ENCODE assay signal across 8 mouse cellular contexts in the genomic region with DNA sequence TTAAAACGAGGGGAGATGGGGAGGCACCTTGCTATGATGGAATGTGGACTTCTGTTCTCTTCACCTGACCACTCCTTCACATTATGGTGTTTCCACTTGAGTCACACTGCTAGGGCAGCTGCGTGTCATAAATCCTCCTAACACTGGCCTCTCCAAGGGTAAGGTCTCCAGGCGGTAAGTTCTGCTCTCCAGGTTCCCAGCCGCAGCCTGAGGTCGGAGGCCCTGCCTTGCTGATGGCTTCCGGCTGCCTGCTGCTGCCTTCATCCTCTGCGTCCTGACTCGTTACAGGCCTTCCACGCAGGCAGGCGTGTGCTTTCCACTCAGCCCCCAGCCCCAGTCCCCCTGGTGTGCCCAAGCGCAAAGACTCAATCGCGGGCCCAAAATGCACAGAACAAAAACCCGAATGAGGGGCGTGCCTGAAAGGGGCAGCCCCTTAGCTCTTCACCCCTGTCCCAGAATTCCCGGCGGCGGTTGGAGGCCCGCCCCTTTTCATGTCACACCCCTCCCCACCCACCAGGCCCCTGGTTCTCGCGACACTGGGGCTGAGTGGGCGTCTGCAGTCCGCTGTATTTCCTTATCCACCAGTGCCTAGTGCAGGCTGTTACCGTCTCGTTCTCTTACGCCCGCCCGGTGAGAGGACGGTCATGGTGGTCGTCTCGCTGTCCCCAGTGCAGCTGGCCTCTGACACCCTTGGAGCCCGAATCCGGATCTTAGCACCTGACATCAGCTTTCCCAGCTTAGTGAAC. TPM values are rescaled to one million over a fixed set of nuclear protein-coding genes. Genes with fewer than 3 reads are reported as not detected.
A peak's percentile ranks its signal among the peaks of the same experiment; 100 is the strongest.
DNase-seq lines count a peak whose midpoint lies in the region; ATAC-seq and TF ChIP-seq lines count a peak whose summit lies in the region.

Exo5 (minus strand) TSS at position 464 of the 746 bp plus-strand sequence.

- H3K36me3 ChIP-seq in hindbrain, postnatal 0 days (ENCODE audit: insufficient read depth, low read length): peaks cover 11% of the 10 kb centered on the region; the same call in 1 of the 2 replicates

- intact Hi-C loops in gastrocnemius, adult 2 months (cut with DNase I): no loop called here
- intact Hi-C loops in left cerebral cortex, adult 2 months (cut with DNase I): loop anchor here (1.0 kb wide), 1 partner anchor 27 kb away; the partner anchor contains the start of gene Zfp69

- peak within 1 kb of the TSS; percentile 94 for H3K27ac ChIP-seq in gastrocnemius, adult 2 months
- peak within 1 kb of the TSS; percentile 91 for H3K27ac ChIP-seq in hindbrain, postnatal 0 days
- peak within 1 kb of the TSS; percentile 90 for H3K27ac ChIP-seq in left cerebral cortex, adult 2 months

- under 1% methylated on average over 33 of the region's 33 CpGs for WGBS in hindbrain, postnatal 0 days

- H3K9ac ChIP-seq in hindbrain, postnatal 0 days (replicated peaks; ENCODE audit: low read length): peak within 1 kb of the TSS; percentile 84

- H3K27me3 ChIP-seq in hindbrain, postnatal 0 days (ENCODE audit: insufficient read depth, low read length): no peaks in the 10 kb centered on the region

- peak; percentile 97 for DNase-seq in ZHBTc4 (ENCODE audit: low read depth, low spot score)
- peak; percentile 93 for DNase-seq in gastrocnemius, adult 2 months
- peak; percentile 96 for DNase-seq in hindbrain, postnatal 0 days (ENCODE audit: low spot score)
- peak; percentile 86 to 87 for DNase-seq in left cerebral cortex, adult 2 months (ENCODE audit: extremely low spot score in 1 of 2, low spot score in 2 of 2)
- peak; percentile 83 to 88 for DNase-seq in right cerebral cortex, adult 2 months (ENCODE audit: low spot score in 2 of 2)
- DNase-seq in urinary bladder, postnatal 14 days (ENCODE audit: low spot score): peak; percentile 92

- H3K4me1 ChIP-seq in hindbrain, postnatal 0 days (ENCODE audit: insufficient read depth, low read length): no peaks in the 10 kb centered on the region

- TF ChIP-seq CTCF in gastrocnemius, adult 2 months (IDR thresholded peaks at IDR 0.05): no peak
- peak; percentile 3; the same call in 1 of the 2 replicates for TF ChIP-seq CTCF in hindbrain, postnatal 0 days (IDR thresholded peaks at IDR 0.05; ENCODE audit: low read depth)
- no peak for TF ChIP-seq CTCF in left cerebral cortex, adult 2 months (IDR thresholded peaks at IDR 0.05)

- H3K9me3 ChIP-seq in hindbrain, postnatal 0 days (ENCODE audit: low read length): no peaks in the 10 kb centered on the region

- peak within 1 kb of the TSS; percentile 84 for H3K4me2 ChIP-seq in hindbrain, postnatal 0 days (ENCODE audit: low read depth, low read length)

- H3K4me3 ChIP-seq in gastrocnemius, adult 2 months: peak within 1 kb of the TSS; percentile 95
- H3K4me3 ChIP-seq in hindbrain, postnatal 0 days (ENCODE audit: low read length): peak within 1 kb of the TSS; percentile 57
- peak within 1 kb of the TSS; percentile 84 for H3K4me3 ChIP-seq in left cerebral cortex, adult 2 months

- peak; percentile 95 for ATAC-seq in common myeloid progenitor, adult 5-6 weeks (replicated peaks; ENCODE audit: low read depth, poor library complexity, severe bottlenecking)
- ATAC-seq in hindbrain, postnatal 0 days: peak; percentile 99
- ATAC-seq in megakaryocyte, adult 5-6 weeks (ENCODE audit: poor library complexity, severe bottlenecking): peak; percentile 94

RNA-seq across cellular contexts. Expression of gene Exo5, which starts in this region (rescaled TPM):
- 24.9 and 27.5 TPM in 2 replicates for total RNA-seq in common myeloid progenitor, adult 5-6 weeks (2017)
- under 1 TPM; 0.74 to 0.78 TPM for total RNA-seq in gastrocnemius, adult 2 months (2021)
- total RNA-seq in hindbrain, postnatal 0 days (2014; rRNA removed): 7.4 and 8.6 TPM in 2 replicates
- polyA plus RNA-seq in hindbrain, postnatal 0 days (2015; fragmentation: Nextera tagmentation; extraction: Ambion mirVana): 13.4 and 13.6 TPM in 2 replicates
- total RNA-seq in left cerebral cortex, adult 2 months (2021): 10 to 100 TPM; 11.5 to 14.7 TPM
- total RNA-seq in megakaryocyte, adult 5-6 weeks (2015): 8.4 and 13.8 TPM in 2 replicates
- 13.4 and 20.3 TPM in 2 replicates for total RNA-seq in megakaryocyte, adult 5-6 weeks (2017)

Comparison
In these comparisons a context has a peak if more than half of its experiments do, and no peak if none do; other contexts are left out.
1. Peak in every context shown above with its lines: DNase-seq, ATAC-seq, H3K4me3 ChIP-seq and H3K27ac ChIP-seq.
2. Peak in DNase-seq, H3K4me3 ChIP-seq and H3K27ac ChIP-seq in gastrocnemius, adult 2 months; RNA of the gene not detected or under 1 TPM.